Mouse (Mus musculus) neural tube, embryonic 12.5 days (tissue): Measurements from ENCODE around the gene Gpr61. TPM values are rescaled to one million over a fixed set of nuclear protein-coding genes. Genes with fewer than 3 reads are reported as not detected.

Experiments used
- ATAC-seq: fragments of 200-750 bp; cut with Nextera tagmentation; 2 replicates; pipeline ENCODE4 v1.8.0; 2017; ENCODE audit warnings: low read depth, mild to moderate bottlenecking, moderate TSS enrichment, moderate library complexity; ENCODE audit not compliant: low FRiP score
- H3K27ac ChIP-seq: fragments of 300-500 bp; sonication (generic); 2 replicates; pipeline ENCODE4 v1.5.1; 2016
- H3K27me3 ChIP-seq: fragments of 300-500 bp; sonication (generic); replicated peaks from 2 replicates; pipeline ENCODE4 v1.6.1; 2016; ENCODE audit warnings: mild to moderate bottlenecking
- H3K36me3 ChIP-seq: fragments of 300-500 bp; sonication (generic); 2 replicates; pipeline ENCODE4 v1.6.1; 2016; ENCODE audit warnings: mild to moderate bottlenecking
- H3K4me1 ChIP-seq: fragments of 300-500 bp; sonication (generic); 2 replicates; pipeline ENCODE4 v1.6.1; 2016
- H3K4me2 ChIP-seq: fragments of 300-500 bp; sonication (generic); replicated peaks from 2 replicates; pipeline ENCODE4 v1.6.1; 2016; ENCODE audit warnings: mild to moderate bottlenecking
- H3K4me3 ChIP-seq: fragments of 300-500 bp; sonication (generic); 2 replicates; pipeline ENCODE4 v1.5.1; 2016
- H3K9ac ChIP-seq: fragments of 300-500 bp; sonication (generic); 2 replicates; pipeline ENCODE4 v1.6.1; 2016; ENCODE audit warnings: mild to moderate bottlenecking
- H3K9me3 ChIP-seq: fragments of 300-500 bp; sonication (generic); 2 replicates; pipeline ENCODE4 v1.6.1; 2016; ENCODE audit warnings: mild to moderate bottlenecking
- WGBS: fragments of 180-500 bp; shearing (Covaris S2); methylation state at CpG from one replicate; pipeline ENCODE4 v1.1.7; 2016; 5-methylcytosine and 5-hydroxymethylcytosine counted together
- polyA plus RNA-seq: library from polyadenylated mRNA; unstranded; fragments of >200 nt; fragmentation: Nextera tagmentation; extraction: Ambion mirVana; gene quantifications from 2 replicates; pipeline ENCODE4 v1.2.1, GENCODE M21; 2016

Gpr61 gene
- polyA plus RNA-seq, 1 experiment from 2014 or later, result 2.0 TPM

- no peak for ATAC-seq
- Histone ChIP-seq H3K4me1 (no peaks in the 10 kb centered on the region), H3K4me2 (no peak overlapping the region), H3K4me3 (no peak overlapping the region), H3K9ac (no peak overlapping the region), H3K36me3 (peaks cover 52% of the 10 kb centered on the region), H3K27ac (no peak overlapping the region), H3K27me3 (no peaks in the 10 kb centered on the region), H3K9me3 (no peaks in the 10 kb centered on the region)
- WGBS, result 93% methylated on average over 6 of the region's 6 CpGs
These were observed 37.2 kb downstream of the Gpr61 start for GRCm38 (mm10) chr3:108117465-108117864.

- Histone ChIP-seq H3K4me1 (no peaks in the 10 kb centered on the region), H3K36me3 (peaks cover 59% of the 10 kb centered on the region), H3K9ac (no peak overlapping the region), H3K9me3 (no peaks in the 10 kb centered on the region), H3K4me2 (no peak overlapping the region), H3K27ac (no peak overlapping the region), H3K27me3 (no peaks in the 10 kb centered on the region), H3K4me3 (no peak overlapping the region)
- WGBS, result 91% methylated on average over 7 of the region's 7 CpGs
- ATAC-seq, result no peak
These were observed 40.9 kb downstream of the Gpr61 start for GRCm38 (mm10) chr3:108113591-108114289.

- Histone ChIP-seq H3K9me3 (no peaks in the 10 kb centered on the region), H3K4me2 (no peak overlapping the region), H3K4me3 (no peak overlapping the region), H3K27me3 (no peaks in the 10 kb centered on the region), H3K36me3 (peaks cover 60% of the 10 kb centered on the region), H3K4me1 (no peaks in the 10 kb centered on the region), H3K9ac (no peak overlapping the region), H3K27ac (no peak overlapping the region)
- no peak for ATAC-seq
- 79% methylated on average over 4 of the region's 4 CpGs for WGBS
These were observed 42.0 kb downstream of the Gpr61 start for GRCm38 (mm10) chr3:108112666-108113065.

GRCm38 (mm10) chr3:108112246-108112645 lies 42.4 kb downstream of the Gpr61 start:
- no peaks in the 10 kb centered on the region for H3K4me1 ChIP-seq
- no peak overlapping the region for H3K27ac ChIP-seq
- H3K4me3 ChIP-seq, result no peak overlapping the region
- peaks cover 56% of the 10 kb centered on the region for H3K36me3 ChIP-seq
- H3K4me2 ChIP-seq, result no peak overlapping the region
- no peak overlapping the region for H3K9ac ChIP-seq
- 84% methylated on average over 7 of the region's 7 CpGs for WGBS
- H3K9me3 ChIP-seq, result no peaks in the 10 kb centered on the region
- H3K27me3 ChIP-seq, result no peaks in the 10 kb centered on the region
- no peak for ATAC-seq

- Histone ChIP-seq H3K4me2 (no peak overlapping the region), H3K27ac (no peak overlapping the region), H3K9ac (no peak overlapping the region), H3K27me3 (no peaks in the 10 kb centered on the region), H3K4me3 (no peak overlapping the region), H3K9me3 (no peaks in the 10 kb centered on the region), H3K36me3 (peaks cover 55% of the 10 kb centered on the region), H3K4me1 (no peaks in the 10 kb centered on the region)
- no peak for ATAC-seq
- 85% methylated on average over 5 of the region's 5 CpGs for WGBS
These were observed 43.4 kb downstream of the Gpr61 start for GRCm38 (mm10) chr3:108111320-108111719.

GRCm38 (mm10) chr3:108105281-108105680 lies 49.4 kb downstream of the Gpr61 start:
- H3K36me3 ChIP-seq, result peaks cover 31% of the 10 kb centered on the region
- WGBS, result 88% methylated on average over 3 of the region's 3 CpGs

GRCm38 (mm10) chr3:108102075-108102474 lies 52.6 kb downstream of the Gpr61 start:
- no peaks in the 10 kb centered on the region for H3K27me3 ChIP-seq
- no peak overlapping the region for H3K4me3 ChIP-seq
- H3K9ac ChIP-seq, result no peak overlapping the region
- H3K36me3 ChIP-seq, result peaks cover 7% of the 10 kb centered on the region; the same call in 1 of the 2 replicates
- H3K27ac ChIP-seq, result no peak overlapping the region
- no peak overlapping the region for H3K4me2 ChIP-seq
- H3K9me3 ChIP-seq, result no peaks in the 10 kb centered on the region
- ATAC-seq, result no peak
- no peaks in the 10 kb centered on the region for H3K4me1 ChIP-seq
- 76% methylated on average over 6 of the region's 6 CpGs for WGBS

More at GRCm38 (mm10) chr3:108105281-108105680, 49.4 kb downstream of the Gpr61 start:
- H3K4me1 ChIP-seq, result no peaks in the 10 kb centered on the region
- H3K27ac ChIP-seq, result no peak overlapping the region
- H3K4me2 ChIP-seq, result no peak overlapping the region
- H3K27me3 ChIP-seq, result no peaks in the 10 kb centered on the region
- H3K4me3 ChIP-seq, result no peak overlapping the region
- no peaks in the 10 kb centered on the region for H3K9me3 ChIP-seq
- no peak overlapping the region for H3K9ac ChIP-seq
- no peak for ATAC-seq

- H3K9ac ChIP-seq, result no peak overlapping the region
- 36% methylated on average over 3 of the region's 3 CpGs for WGBS
- no peaks in the 10 kb centered on the region for H3K9me3 ChIP-seq
- H3K4me3 ChIP-seq, result no peak overlapping the region
- H3K27ac ChIP-seq, result no peak overlapping the region
- H3K4me2 ChIP-seq, result no peak overlapping the region
- no peaks in the 10 kb centered on the region for H3K4me1 ChIP-seq
- H3K36me3 ChIP-seq, result peaks cover 7% of the 10 kb centered on the region; the same call in 1 of the 2 replicates
- ATAC-seq, result no peak
- no peaks in the 10 kb centered on the region for H3K27me3 ChIP-seq
These were observed 53.1 kb downstream of the Gpr61 start for GRCm38 (mm10) chr3:108101594-108101993.

Other genes with a start within 250 kb of the Gpr61 start
- 76.8 and 79.0 TPM in 2 replicates for gene Gstm7, start 223.1 kb downstream of the Gpr61 start, polyA plus RNA-seq
- 7.2 and 8.7 TPM in 2 replicates for gene Gstm6, start 211.1 kb downstream of the Gpr61 start, polyA plus RNA-seq
- gene Gstm3, start 185.6 kb downstream of the Gpr61 start, polyA plus RNA-seq, result not detected in 2 replicates
- gene Gstm2, start 168.4 kb downstream of the Gpr61 start, polyA plus RNA-seq, result 14.3 and 14.4 TPM in 2 replicates
- gene Gstm1, start 136.9 kb downstream of the Gpr61 start, polyA plus RNA-seq, result 24.1 and 24.8 TPM in 2 replicates
- 11.6 and 14.5 TPM in 2 replicates for gene Gstm4, start 110.0 kb downstream of the Gpr61 start, polyA plus RNA-seq
- 47.7 and 51.2 TPM in 2 replicates for gene Ampd2, start 68.2 kb downstream of the Gpr61 start, polyA plus RNA-seq
- 0.43 and 0.57 TPM in 2 replicates for gene Gnat2, start 62.1 kb downstream of the Gpr61 start, polyA plus RNA-seq
- gene Gnai3, start 8.7 kb downstream of the Gpr61 start, polyA plus RNA-seq, result 174 and 189 TPM in 2 replicates
- gene Amigo1, start 31.5 kb upstream of the Gpr61 start, polyA plus RNA-seq, result 17.7 and 20.0 TPM in 2 replicates
- 5.0 and 6.0 TPM in 2 replicates for gene Cyb561d1, start 46.3 kb upstream of the Gpr61 start, polyA plus RNA-seq
- 28.8 and 30.4 TPM in 2 replicates for gene Atxn7l2, start 56.1 kb upstream of the Gpr61 start, polyA plus RNA-seq
- 0.47 TPM in 2 replicates for gene Sypl2, start 71.8 kb upstream of the Gpr61 start, polyA plus RNA-seq
- 217 and 226 TPM in 2 replicates for gene Psma5, start 102.0 kb upstream of the Gpr61 start, polyA plus RNA-seq
- gene Sort1, start 129.2 kb upstream of the Gpr61 start, polyA plus RNA-seq, result 29.0 and 32.7 TPM in 2 replicates
- gene Mybphl, start 210.0 kb upstream of the Gpr61 start, polyA plus RNA-seq, result 0.25 and 0.26 TPM in 2 replicates
- gene Psrc1, start 229.0 kb upstream of the Gpr61 start, polyA plus RNA-seq, result 35.7 and 37.1 TPM in 2 replicates